Mouse (Mus musculus) induced T-regulatory cell, adult 2 months (primary cell): ENCODE data around the gene Abcg4.
"Not testable (repeated sequence)": the region's sequence is repeated elsewhere in the genome, so short reads cannot be mapped to it uniquely, and the experiment has no call there.

Source experiments
- DNase-seq: peaks from one replicate; pipeline ENCODE4 v3.0.0-alpha.2; 2012; ENCODE audit warnings: low read depth

Abcg4 gene

DNA sequence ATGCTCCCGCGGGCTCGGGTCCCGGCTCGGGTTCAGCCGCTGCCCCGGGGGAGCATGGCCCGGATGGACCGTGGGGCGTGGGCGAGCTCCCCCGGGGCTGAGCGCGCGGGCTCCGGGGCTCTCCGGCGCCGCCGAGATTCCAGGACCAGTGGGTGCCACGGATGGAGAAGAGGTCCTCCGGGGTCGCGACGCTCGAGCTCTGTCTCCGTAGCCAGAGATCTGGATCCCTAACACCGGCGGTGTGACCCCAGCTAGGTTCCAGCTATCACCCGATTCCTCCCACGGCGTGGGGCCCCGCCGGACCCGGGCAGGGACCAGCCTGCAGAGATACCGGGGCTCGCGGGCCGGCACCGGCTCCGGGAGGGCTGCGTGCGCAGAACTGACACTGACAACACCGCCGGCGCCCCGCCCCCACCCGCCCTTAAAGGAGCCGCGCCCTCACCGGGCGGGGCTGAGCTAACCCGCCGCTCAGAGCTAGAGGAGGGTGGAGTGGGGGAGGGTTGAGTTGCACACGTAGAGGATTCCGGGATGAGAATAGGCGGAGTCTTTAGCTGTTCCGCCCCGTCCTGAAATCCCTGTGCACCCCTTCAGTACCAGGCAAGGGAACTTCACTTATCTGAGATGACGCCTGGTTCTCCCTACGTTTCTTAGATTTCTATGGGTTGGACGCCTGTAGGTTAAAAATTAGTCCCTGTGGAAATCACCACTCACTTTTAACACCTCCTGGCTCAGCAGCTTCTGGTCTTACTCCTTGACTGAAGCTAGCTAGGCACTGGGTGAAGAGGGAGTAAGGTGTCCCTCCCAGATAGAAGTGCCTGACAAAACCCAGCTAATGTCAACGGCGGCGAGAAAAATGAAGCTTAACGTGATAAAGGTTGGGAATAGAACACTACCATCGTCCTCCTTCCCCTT lies 31.7 kb upstream of the Abcg4 start, which contains the start of gene C2cd2l:
Gene C2cd2l, minus strand, starts transcription at position 399 of the 912 bp plus-strand sequence.
- DNase-seq = peak; percentile 95

DNA sequence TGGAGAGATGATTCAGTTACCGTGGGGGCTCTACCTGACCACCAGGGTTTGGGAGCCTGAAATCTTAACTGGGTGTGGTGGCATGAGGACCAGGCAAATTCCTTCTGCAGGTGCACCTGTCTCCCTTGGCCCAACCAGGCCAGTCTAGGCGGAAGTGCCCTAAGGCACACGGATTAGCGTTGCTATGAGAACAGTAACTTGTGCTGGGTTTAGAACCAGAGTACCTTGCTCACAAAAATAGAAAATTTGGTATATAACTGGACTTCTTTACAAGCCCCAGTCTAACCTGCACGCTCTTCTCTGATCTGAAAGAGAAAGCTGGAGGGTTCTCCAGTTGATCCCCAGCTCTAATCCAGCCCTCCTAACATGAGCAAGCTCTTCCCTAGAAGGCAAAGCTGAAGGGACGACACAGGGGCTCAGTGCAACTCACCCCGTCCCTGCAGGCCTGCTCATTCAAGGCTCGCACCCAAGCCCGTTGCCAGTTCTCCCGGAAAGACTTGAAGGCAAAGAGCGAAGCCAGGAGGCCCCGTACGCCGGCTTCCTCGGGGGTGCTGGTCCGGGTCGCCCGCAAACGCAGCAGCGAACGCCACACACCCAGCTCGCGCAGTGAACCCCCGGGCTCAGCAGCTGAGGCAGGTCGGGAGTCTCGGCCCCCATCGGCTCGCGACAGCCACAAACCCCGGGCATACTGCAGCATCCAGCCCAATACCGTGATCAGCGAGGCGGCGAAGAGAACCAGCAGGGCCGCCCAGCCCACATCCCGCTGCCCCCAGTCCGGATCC lies 30.9 kb upstream of the Abcg4 start:
- DNase-seq = peak; percentile 56

GRCm38 (mm10) chr9:44318826-44319095 lies 30.3 kb upstream of the Abcg4 start:
- DNase-seq = no peak

GRCm38 (mm10) chr9:44318076-44318825 lies 29.8 kb upstream of the Abcg4 start:
- no peak for DNase-seq

DNA sequence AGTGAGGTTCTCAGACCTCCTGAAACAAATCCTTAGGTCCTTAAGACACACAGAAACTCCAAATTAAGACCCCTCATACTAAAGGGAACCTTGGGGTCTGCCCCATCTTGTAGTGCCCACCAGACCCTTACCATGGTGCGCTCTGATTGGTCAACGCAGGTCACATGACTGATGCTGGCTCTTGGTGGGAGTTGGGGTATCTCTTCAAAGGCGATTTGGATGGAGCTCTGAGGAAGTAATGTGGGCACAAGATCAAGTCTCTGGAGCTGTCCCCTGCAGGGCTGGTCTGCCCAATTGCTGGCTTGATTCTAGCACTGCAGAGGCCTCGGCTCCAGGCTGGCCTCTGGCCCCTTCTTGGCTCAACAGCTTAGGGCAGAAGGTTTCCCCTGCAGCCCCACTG lies 29.0 kb upstream of the Abcg4 start:
- DNase-seq = no peak

DNA sequence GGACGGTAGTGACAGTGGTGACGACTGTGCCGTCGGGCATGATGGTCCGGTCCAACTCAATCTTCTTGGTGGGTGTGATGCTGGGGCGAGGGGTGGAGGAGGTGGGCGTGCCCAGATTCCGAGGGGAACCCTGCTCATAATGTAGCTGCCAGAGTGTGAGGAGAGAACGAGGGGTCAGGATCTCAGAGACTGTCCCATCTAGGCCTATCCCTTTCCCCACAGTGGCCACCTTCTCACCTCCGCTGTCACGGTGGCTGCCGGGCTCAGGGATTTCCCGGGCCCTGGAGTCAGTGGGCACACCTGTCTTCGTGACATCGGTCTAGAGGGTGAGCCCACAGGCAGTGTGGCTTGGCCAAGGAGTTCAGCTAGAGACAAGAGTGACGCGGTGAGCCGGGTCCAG lies 26.5 kb upstream of the Abcg4 start:
- DNase-seq = no peak

- DNase-seq = no peak
Measured at GRCm38 (mm10) chr9:44314257-44314547, 25.8 kb upstream of the Abcg4 start.

DNA sequence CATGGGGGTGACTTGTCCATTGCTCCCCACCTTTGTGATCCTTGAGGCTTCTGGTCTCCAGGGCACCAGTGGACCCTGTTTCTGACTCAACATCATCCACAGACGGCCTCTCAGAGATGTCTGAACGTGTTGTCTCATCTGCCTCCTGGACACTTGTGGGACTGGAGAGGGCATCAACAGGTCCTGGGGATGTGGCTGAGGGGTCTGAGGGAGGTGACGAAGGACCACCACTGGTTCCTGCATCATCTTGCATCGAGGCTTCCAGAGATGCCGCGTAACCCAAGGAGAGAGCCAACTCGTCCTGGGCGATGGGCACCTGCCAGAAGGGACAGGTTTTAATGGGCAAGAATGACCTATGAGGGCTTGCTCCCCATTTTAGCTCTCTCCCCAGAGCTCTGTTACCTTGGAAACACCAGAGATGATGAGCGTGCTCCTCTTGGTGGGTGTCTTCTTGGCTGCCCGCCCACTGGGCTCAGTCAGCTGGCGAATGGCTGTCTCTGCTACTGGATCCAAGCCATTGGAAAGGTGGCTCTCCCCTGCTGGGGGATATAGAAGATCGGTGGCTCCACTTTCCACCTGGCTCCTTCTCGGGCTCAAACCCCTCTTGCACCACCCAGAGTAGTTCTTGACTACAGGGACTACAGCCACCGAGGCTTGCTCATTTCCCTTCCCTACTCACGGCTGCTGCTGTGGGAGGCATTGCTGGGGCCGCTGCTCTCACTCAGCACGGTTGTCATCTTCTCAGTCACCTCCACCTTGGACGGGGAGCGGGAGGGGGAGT lies 25.3 kb upstream of the Abcg4 start:
- no peak for DNase-seq

GRCm38 (mm10) chr9:44311136-44312134 lies 23.0 kb upstream of the Abcg4 start:
- DNase-seq = no peak

GRCm38 (mm10) chr9:44310750-44311135 lies 22.3 kb upstream of the Abcg4 start:
- no peak for DNase-seq

GRCm38 (mm10) chr9:44309756-44310155 lies 21.3 kb upstream of the Abcg4 start:
- DNase-seq = no peak

DNA sequence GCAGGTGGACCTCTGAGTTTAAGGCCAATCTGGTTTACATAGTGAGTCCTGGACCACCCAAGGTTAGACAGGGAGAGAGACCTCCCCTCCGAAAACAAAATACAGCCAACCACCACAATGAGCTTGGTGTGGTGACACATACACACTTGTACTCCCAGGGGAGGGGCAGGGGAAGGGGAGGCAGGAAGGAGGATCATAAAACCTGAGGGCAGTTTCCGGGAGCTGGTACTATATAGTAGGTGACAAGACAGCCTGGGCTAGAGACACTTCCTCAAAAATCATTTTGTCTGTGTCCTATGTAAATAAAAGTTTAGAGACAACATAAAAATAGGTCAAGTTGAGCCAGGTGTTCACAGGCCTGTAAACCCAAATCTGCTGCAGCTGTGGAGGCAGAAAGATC lies 18.8 kb upstream of the Abcg4 start:
- DNase-seq = no peak

DNA sequence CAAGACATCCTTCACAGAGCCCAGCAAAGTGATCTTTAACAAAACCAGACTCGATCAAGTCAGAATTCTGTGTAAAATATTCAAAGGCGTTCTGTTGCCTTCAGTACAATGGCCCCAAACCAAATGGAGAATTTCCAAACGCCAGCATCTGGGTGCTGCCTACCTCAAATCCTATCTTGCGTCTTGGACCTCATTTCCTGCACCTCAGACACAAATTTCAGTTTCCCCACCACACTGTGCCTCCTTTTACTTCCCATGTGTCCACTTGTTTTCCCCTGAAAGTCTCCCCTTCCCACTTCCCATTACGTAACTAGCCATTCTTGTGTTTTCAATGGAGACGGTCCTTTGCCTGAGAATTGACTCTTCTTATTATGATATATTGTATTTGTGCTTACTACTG lies 18.1 kb upstream of the Abcg4 start:
- DNase-seq = no peak

DNA sequence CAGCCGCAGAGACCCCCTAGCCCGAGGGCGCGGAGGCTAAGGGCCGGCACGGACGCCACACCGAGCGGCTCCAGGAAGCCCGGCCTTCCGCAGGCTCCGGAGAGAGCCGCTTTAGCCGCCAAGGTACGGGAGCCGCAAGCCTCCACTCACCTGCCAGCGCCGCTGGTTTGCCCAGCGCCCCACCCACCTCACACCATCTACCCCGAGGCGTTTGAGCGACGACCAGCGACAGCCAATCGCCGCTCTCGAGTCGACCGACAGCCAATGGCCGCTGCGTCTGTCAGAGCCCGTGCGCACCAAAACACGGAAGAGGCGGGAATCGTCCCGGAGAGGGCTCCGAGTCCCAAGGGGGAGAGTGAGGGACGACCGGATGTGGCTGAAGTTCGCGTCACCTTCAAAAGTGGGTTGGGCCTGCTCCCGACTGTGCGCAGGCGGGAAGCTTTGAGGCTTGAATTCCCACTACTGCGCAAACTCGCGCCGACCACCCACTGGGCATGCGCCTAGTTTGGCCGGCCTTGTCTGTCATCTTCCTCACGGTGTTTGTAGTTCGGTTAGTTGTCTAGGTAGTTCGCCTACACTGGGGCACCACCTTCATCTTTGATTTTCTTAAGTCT lies 17.2 kb upstream of the Abcg4 start, which contains the start of gene Hinfp:
Gene Hinfp, minus strand, starts transcription at position 206 of the 614 bp plus-strand sequence.
- DNase-seq = peak; percentile 99

DNA sequence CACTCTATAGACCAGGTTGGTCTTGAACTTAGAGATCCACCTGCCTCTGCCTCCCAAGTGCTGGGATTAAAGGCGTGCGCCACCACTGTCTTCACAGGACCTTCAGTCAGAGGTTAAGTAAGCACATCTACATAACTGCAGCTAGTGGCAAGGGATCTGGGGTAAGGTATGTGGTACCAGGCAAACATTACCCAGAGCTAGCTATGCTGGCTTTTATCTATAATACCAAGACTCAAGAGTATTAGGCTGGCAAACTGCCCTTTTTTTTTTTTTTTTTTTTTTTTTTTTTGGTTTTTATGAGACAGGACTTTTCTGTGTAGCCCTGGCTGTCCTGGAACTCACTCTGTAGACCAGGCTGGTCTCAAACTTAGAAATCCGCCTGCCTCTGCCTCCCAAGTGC lies 11.6 kb upstream of the Abcg4 start:
- DNase-seq = not testable (repeated sequence)

DNA sequence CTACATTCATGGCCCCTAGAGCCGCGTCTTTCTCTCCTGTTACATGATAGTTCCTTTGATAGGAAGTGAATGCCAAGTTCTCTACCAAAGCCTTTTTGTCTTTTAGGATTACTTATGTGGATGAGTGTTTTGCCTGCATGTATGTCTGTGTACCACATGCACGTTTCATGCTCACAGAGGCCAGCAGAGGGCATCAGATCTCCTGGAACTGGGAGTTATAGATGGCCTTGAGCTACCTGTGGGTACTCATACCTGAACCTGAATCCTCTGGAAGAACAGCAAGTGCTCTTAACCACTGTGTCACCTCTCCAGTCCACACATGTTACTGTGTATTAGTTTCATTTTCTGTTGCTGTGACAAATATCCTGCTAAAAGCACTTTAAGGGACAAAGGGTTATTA lies 4.1 kb upstream of the Abcg4 start:
- peak; percentile 80 for DNase-seq

DNA sequence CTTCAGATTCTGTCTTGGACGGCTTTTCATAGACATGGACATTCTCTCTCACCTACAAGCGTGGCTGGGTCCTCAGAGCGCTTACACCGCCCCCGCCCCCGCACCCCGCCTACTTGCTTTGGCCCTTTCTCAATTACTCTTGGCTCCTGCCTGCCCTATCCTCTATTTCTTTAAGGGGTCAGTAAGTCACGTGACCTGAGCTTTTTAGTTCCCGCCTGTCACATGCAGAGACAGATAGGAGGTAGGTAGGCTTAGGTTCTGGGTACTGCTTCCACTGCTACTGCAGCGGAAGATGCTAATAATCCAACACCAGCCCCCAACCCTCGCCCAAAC lies 510 bp upstream of the Abcg4 start:
- DNase-seq = no peak

DNA sequence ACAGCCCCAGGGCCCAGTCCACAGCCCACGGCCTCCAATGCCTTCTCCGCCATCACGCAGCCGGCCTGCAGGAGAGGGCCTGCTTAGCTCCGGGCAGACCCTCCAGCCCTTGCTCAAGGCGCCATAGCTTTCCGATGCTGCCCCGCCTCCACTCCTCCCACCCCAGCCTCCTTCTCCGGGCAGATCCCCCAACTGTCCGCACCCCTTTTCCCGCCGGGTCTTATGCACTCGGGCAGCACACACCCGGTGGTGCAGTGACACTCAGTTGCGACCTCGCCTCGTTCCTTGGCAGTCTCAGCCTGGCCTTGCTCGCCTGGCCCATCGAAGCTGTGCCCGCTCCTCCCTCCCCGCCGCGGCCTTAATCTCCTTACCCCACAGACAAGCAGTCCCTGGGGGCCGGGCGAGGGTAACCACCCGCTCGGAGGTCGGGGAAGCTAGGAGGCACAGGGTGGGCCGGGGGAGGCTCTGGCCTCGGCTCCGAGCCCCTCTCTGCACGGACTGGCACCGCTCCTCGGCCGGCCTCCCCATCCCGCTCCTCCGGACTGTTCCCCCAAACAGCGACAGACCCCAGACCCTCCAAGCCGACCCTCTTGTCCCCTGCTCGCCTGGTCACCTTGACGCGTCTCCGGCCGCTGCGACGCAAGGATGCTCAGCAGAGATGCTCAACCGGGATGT lies 877 bp downstream of the Abcg4 start:
- peak; percentile 36 for DNase-seq

- DNase-seq = peak; percentile 28
Measured at GRCm38 (mm10) chr9:44287003-44287400, 1.4 kb downstream of the Abcg4 start.
